In the genomic region with DNA sequence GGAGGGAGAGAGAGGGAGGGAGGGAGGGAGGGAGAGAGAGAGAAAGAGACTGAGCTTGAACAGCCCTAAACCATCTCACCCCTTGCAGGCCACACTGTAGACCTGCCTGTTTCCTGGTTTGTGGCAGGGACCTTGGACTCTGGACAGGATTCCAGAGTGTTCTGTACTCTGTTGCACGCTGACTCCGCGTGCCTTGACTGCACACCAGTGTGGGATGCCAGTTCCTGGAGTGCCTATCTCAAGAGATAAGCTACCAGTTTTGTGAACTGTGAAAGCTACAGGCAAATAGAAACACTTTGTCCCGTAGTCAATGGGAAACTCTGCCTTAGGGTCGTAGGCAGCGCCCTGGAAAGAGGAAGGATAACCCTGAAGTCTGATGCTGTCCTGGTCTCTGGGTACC, we compare ENCODE assay signal across 12 mouse cellular contexts. TPM values are rescaled to one million over a fixed set of nuclear protein-coding genes. Genes with fewer than 3 reads are reported as not detected.
A peak's percentile ranks its signal among the peaks of the same experiment; 100 is the strongest.
DNase-seq lines count a peak whose midpoint lies in the region; ATAC-seq lines count a peak whose summit lies in the region.
"Had no signal": no experiment of that assay in that cellular context is flagged by ENCODE, and none has a peak within 500 bp of the region (broad histone marks: within the 10 kb centered on the region; RNA-seq: fewer than 3 reads in every experiment).

No protein-coding gene starts in this region.

- H3K9me3 ChIP-seq in heart, embryonic 15.5 days (replicated peaks), result no peaks in the 10 kb centered on the region
- no peaks in the 10 kb centered on the region for H3K9me3 ChIP-seq in embryonic facial prominence, embryonic 10.5 days
- no peaks in the 10 kb centered on the region for H3K9me3 ChIP-seq in liver, embryonic 16.5 days (replicated peaks; ENCODE audit: control insufficient read depth, low read length)
- H3K9me3 ChIP-seq: embryonic facial prominence, embryonic 15.5 days; midbrain, embryonic 12.5 days had no signal

- no peak for DNase-seq in heart, adult 9 months (ENCODE audit: low spot score in 2 of 2)
- no peak for DNase-seq in embryonic facial prominence, embryonic 10.5 days (ENCODE audit: low spot score)
- peak; percentile 53 for DNase-seq in kidney, postnatal 10 days
- no peak for DNase-seq in layer of hippocampus, adult 11-12 months (ENCODE audit: low spot score)
- no peak for DNase-seq in spleen, adult 18-20 months
- no peak for DNase-seq in layer of hippocampus, adult 18-20 months (ENCODE audit: low spot score in 2 of 2)

- 37% methylated on average over 6 of the region's 6 CpGs for WGBS in heart, embryonic 15.5 days
- 90% methylated on average over 6 of the region's 6 CpGs for WGBS in embryonic facial prominence, embryonic 10.5 days
- WGBS in liver, embryonic 16.5 days (ENCODE audit: insufficient replicate concordance), result 12% methylated on average over 6 of the region's 6 CpGs

- H3K9ac ChIP-seq in heart, embryonic 15.5 days, result no peak overlapping the region
- peak overlapping the region; percentile 70 for H3K9ac ChIP-seq in liver, embryonic 16.5 days (ENCODE audit: low read depth, low read length)
- H3K9ac ChIP-seq: embryonic facial prominence, embryonic 15.5 days; midbrain, embryonic 12.5 days had no signal

- no peak overlapping the region for H3K4me2 ChIP-seq in heart, embryonic 15.5 days
- peak overlapping the region; percentile 47; the same call in 1 of the 2 replicates for H3K4me2 ChIP-seq in liver, embryonic 16.5 days (ENCODE audit: low read depth, low read length)
- H3K4me2 ChIP-seq: embryonic facial prominence, embryonic 15.5 days; midbrain, embryonic 12.5 days had no signal

- peaks cover 37% of the 10 kb centered on the region for H3K4me1 ChIP-seq in heart, embryonic 15.5 days (replicated peaks)
- peaks cover 18% of the 10 kb centered on the region for H3K4me1 ChIP-seq in embryonic facial prominence, embryonic 10.5 days
- H3K4me1 ChIP-seq in liver, embryonic 16.5 days (ENCODE audit: control insufficient read depth, low read depth, low read length), result peaks cover 90% of the 10 kb centered on the region
- H3K4me1 ChIP-seq: midbrain, embryonic 12.5 days had no signal

- ATAC-seq in heart, embryonic 15.5 days (replicated peaks; ENCODE audit: insufficient number of reproducible peaks, insufficient read depth, low FRiP score, low read depth), result 0 out of 2 replicates have a peak, but pooled peaks have one; percentile 30
- peak; percentile 61 for ATAC-seq in liver, embryonic 16.5 days (ENCODE audit: low read depth)

- no peak overlapping the region for H3K4me3 ChIP-seq in heart, embryonic 15.5 days
- no peak overlapping the region for H3K4me3 ChIP-seq in embryonic facial prominence, embryonic 10.5 days
- H3K4me3 ChIP-seq in liver, embryonic 16.5 days (ENCODE audit: low read depth, low read length), result no peak overlapping the region
- H3K4me3 ChIP-seq: embryonic facial prominence, embryonic 15.5 days; heart, adult 2 months; layer of hippocampus, adult 2 months; midbrain, embryonic 12.5 days had no signal

- H3K27ac ChIP-seq in heart, embryonic 15.5 days, result no peak overlapping the region; the same call in 1 of the 2 replicates
- peak overlapping the region; percentile 44; the same call in 1 of the 2 replicates for H3K27ac ChIP-seq in embryonic facial prominence, embryonic 10.5 days (replicated peaks)
- peak overlapping the region; percentile 97 for H3K27ac ChIP-seq in liver, embryonic 16.5 days (ENCODE audit: low read length)
- H3K27ac ChIP-seq: embryonic facial prominence, embryonic 15.5 days; heart, adult 2 months; layer of hippocampus, adult 2 months; midbrain, embryonic 12.5 days had no signal

- no peaks in the 10 kb centered on the region for H3K27me3 ChIP-seq in heart, embryonic 15.5 days
- H3K27me3 ChIP-seq in embryonic facial prominence, embryonic 10.5 days (replicated peaks; ENCODE audit: low read depth, poor library complexity, severe bottlenecking), result no peaks in the 10 kb centered on the region
- no peaks in the 10 kb centered on the region for H3K27me3 ChIP-seq in liver, embryonic 16.5 days (ENCODE audit: control insufficient read depth, insufficient read depth, low read depth, low read length)
- H3K27me3 ChIP-seq: embryonic facial prominence, embryonic 15.5 days; midbrain, embryonic 12.5 days had no signal

- no peaks in the 10 kb centered on the region for H3K36me3 ChIP-seq in heart, embryonic 15.5 days
- H3K36me3 ChIP-seq in embryonic facial prominence, embryonic 10.5 days (replicated peaks), result no peaks in the 10 kb centered on the region
- H3K36me3 ChIP-seq in liver, embryonic 16.5 days (ENCODE audit: control insufficient read depth, insufficient read depth), result no peaks in the 10 kb centered on the region
- H3K36me3 ChIP-seq: embryonic facial prominence, embryonic 15.5 days; midbrain, embryonic 12.5 days had no signal

RNA-seq across cellular contexts. Expression of gene Wipi1, which starts 55.6 kb away (rescaled TPM):
- 50.9 and 54.1 TPM in 2 replicates for polyA plus RNA-seq in heart, embryonic 15.5 days (2015; fragmentation: Nextera tagmentation; extraction: Ambion mirVana)
- 20.7 and 25.3 TPM in 2 replicates for polyA plus RNA-seq in embryonic facial prominence, embryonic 10.5 days (2016; fragmentation: Nextera tagmentation; extraction: Ambion mirVana)
- polyA plus RNA-seq in liver, embryonic 16.5 days (2015; fragmentation: Nextera tagmentation; extraction: Ambion mirVana), result 23.6 and 24.0 TPM in 2 replicates
- 10 to 100 TPM; 21.1 to 21.6 TPM for total RNA-seq in layer of hippocampus, adult 18-20 months (2021)
